Mouse (Mus musculus) cerebellum, postnatal 10 days (tissue): ENCODE measurements around the gene Dbp.
A peak's percentile ranks its signal among the peaks of the same experiment; 100 is the strongest.

Experiments used
- DNase-seq, 2 experiments: peaks; one replicate each; pipeline ENCODE4 v3.0.0; 2021; ENCODE audit warnings: mixed read lengths in 2 of 2

Gene Dbp

GRCm38 (mm10) chr7:45712022-45712757 is 7.3 kb downstream of the Dbp start:
- DNase-seq: peak; percentile 49 to 62

GRCm38 (mm10) chr7:45713396-45713795 is 8.5 kb downstream of the Dbp start:
- DNase-seq: peak in 1 of 2 experiments; percentile 26

- no peak for DNase-seq
Measured at GRCm38 (mm10) chr7:45713881-45714520, 9.1 kb downstream of the Dbp start.

- peak in 1 of 2 experiments; percentile 35 for DNase-seq
Measured at GRCm38 (mm10) chr7:45714630-45715089, 9.8 kb downstream of the Dbp start.

- peak; percentile 99 to 100 for DNase-seq
Measured at GRCm38 (mm10) chr7:45715090-45715708, 10.3 kb downstream of the Dbp start, which contains the start of gene Rpl18. Rpl18 (plus strand) TSS chr7:45715457.

GRCm38 (mm10) chr7:45715741-45716459 is 11.0 kb downstream of the Dbp start:
- peak in 1 of 2 experiments; percentile 18 for DNase-seq

GRCm38 (mm10) chr7:45716460-45716857 is 11.6 kb downstream of the Dbp start:
- DNase-seq: peak in 1 of 2 experiments; percentile 7

- no peak for DNase-seq
Measured at GRCm38 (mm10) chr7:45716952-45717917, 12.3 kb downstream of the Dbp start.

GRCm38 (mm10) chr7:45717918-45718297 is 13.0 kb downstream of the Dbp start, which contains the start of gene Sphk2:
Sphk2 (minus strand) TSS chr7:45718002.
- DNase-seq: peak; percentile 99

- DNase-seq: no peak
Measured at GRCm38 (mm10) chr7:45718331-45718730, 13.4 kb downstream of the Dbp start.

- no peak for DNase-seq
Measured at GRCm38 (mm10) chr7:45719180-45719579, 14.3 kb downstream of the Dbp start.

GRCm38 (mm10) chr7:45719738-45720412 is 15.0 kb downstream of the Dbp start:
- DNase-seq: no peak

GRCm38 (mm10) chr7:45720413-45721233 is 15.7 kb downstream of the Dbp start, which contains the start of gene Fam83e:
Fam83e (plus strand) TSS chr7:45721212.
- peak; percentile 45 to 50 for DNase-seq

- peak in 1 of 2 experiments; percentile 41 for DNase-seq
Measured at GRCm38 (mm10) chr7:45721234-45721571, 16.3 kb downstream of the Dbp start.

- DNase-seq: peak; percentile 77 to 80
Measured at GRCm38 (mm10) chr7:45721642-45722347, 16.9 kb downstream of the Dbp start.

- peak; percentile 62 to 66 for DNase-seq
Measured at GRCm38 (mm10) chr7:45722348-45722713, 17.4 kb downstream of the Dbp start.

GRCm38 (mm10) chr7:45723301-45723700 is 18.4 kb downstream of the Dbp start:
- DNase-seq: peak in 1 of 2 experiments; percentile 29

- no peak for DNase-seq
Measured at GRCm38 (mm10) chr7:45723781-45724180, 18.9 kb downstream of the Dbp start.

GRCm38 (mm10) chr7:45725151-45725550 is 20.3 kb downstream of the Dbp start:
- peak in 1 of 2 experiments; percentile 30 for DNase-seq
